Mouse (Mus musculus) E14TG2a.4 (cell line): Measurements from ENCODE around the gene Nxnl2.
A peak's percentile ranks its signal among the peaks of the same experiment; 100 is the strongest.

ENCODE experiments used
- H3K27me3 ChIP-seq: 2 replicates; pipeline ENCODE4 v1.6.1; 2014; ENCODE audit warnings: low read length, control low read depth; ENCODE audit not compliant: insufficient read depth
- H3K36me3 ChIP-seq: 2 replicates; pipeline ENCODE4 v1.6.1; 2014; ENCODE audit warnings: low read length, control low read depth; ENCODE audit not compliant: insufficient read depth
- H3K4me1 ChIP-seq: replicated peaks from 2 replicates; pipeline ENCODE4 v1.6.1; 2014; ENCODE audit warnings: low read depth, low read length, control low read depth
- H3K4me3 ChIP-seq: replicated peaks from 2 replicates; pipeline ENCODE4 v1.5.1; 2014; ENCODE audit warnings: mild to moderate bottlenecking, low read length
- H3K9me3 ChIP-seq: 2 replicates; pipeline ENCODE4 v1.6.1; 2014; ENCODE audit warnings: low read length, control low read depth
- CTCF ChIP-seq: conservative IDR thresholded peaks from 2 replicates; pipeline ENCODE4 v1.5.1; 2014; ENCODE audit warnings: low read length
- NANOG ChIP-seq: IDR thresholded peaks from 2 replicates; pipeline ENCODE4 v1.6.1; 2014; ENCODE audit warnings: borderline replicate concordance, low read length, mixed read lengths
- POU5F1 ChIP-seq: IDR thresholded peaks from 2 replicates; pipeline ENCODE4 v1.6.1; 2014; ENCODE audit warnings: low read length, borderline replicate concordance

Nxnl2 gene

DNA sequence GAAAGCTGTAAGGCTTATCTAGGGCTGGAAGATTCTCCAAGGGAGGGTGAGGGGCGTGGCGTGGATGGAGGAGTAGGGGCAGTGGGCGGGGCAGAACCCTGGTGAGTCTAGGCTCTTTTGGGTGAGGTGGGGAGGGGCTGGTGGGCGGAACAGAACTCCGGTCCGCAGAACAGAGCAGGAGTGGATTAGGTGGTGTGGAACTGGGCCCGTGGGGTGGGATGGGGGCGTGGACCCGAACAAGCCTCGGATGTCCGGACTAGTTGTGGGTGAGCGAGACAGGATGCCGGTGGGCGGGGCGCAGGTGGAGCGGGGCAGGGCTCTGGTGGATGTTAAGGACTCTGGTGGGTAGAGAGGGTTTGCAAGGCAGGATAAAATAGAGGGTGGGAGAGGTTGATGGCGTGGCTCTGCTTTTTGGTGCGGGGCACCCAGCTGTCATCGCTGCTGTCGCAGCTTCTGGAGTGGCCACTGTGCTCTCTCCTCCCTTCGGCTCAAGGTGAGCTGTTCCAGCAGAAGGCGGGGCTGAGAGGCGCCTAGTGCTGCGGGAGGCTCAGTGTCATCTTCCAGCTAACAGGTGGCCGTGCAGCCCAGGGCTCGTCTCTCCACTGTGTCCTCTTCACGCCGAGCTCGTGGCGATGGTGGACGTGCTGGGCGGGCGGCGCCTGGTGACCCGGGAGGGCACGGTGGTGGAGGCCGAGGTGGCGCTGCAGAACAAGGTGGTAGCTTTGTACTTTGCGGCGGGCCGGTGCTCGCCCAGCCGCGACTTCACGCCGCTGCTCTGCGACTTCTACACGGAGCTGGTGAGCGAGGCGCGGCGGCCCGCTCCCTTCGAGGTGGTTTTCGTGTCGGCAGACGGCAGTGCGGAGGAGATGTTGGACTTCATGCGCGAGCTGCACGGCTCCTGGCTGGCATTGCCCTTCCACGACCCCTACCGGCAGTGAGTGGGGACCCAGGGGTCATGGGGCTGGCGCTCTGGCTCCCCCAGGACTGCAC, at the start of gene Nxnl2:
Gene Nxnl2 (plus strand): TSS at position 332 of the 990 bp plus-strand sequence.
- Histone ChIP-seq H3K9me3 (no peaks in the 10 kb centered on the region), H3K36me3 (no peaks in the 10 kb centered on the region), H3K27me3 (peaks cover 55% of the 10 kb centered on the region), H3K4me3 (peak within 1 kb of the TSS; percentile 82), H3K4me1 (peaks cover 49% of the 10 kb centered on the region)
- TF ChIP-seq POU5F1 (no peak), NANOG (no peak), CTCF (peak; percentile 19; the same call in 1 of the 2 replicates)

DNA sequence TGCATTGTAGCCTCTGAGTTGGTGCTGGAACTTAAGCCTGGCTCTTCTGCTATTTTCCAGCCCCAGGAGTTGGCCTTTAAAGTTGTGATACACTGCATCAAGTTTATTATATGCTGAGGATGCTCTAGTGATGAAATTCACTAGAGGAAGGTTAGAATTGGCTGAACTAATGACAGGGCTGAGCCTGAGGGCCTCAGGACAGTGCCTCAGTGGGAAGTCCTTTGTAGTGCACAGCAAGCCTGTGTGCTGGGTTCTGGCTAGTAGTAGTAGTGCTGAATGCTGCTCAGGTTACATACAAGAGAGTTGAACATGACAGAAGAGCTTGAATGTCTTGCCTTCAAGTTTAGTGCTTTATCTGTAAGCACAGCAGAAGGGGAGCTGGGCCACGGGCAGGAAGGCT, 48.9 kb upstream of the Nxnl2 start:
- TF ChIP-seq NANOG: peak; percentile 48; the same call in 1 of the 2 replicates
- no peak for TF ChIP-seq POU5F1
- no peaks in the 10 kb centered on the region for H3K27me3 ChIP-seq
- H3K36me3 ChIP-seq: peaks cover 38% of the 10 kb centered on the region
- H3K4me1 ChIP-seq: peaks cover 99% of the 10 kb centered on the region
- no peaks in the 10 kb centered on the region for H3K9me3 ChIP-seq
- H3K4me3 ChIP-seq: peak overlapping the region; percentile 71

DNA sequence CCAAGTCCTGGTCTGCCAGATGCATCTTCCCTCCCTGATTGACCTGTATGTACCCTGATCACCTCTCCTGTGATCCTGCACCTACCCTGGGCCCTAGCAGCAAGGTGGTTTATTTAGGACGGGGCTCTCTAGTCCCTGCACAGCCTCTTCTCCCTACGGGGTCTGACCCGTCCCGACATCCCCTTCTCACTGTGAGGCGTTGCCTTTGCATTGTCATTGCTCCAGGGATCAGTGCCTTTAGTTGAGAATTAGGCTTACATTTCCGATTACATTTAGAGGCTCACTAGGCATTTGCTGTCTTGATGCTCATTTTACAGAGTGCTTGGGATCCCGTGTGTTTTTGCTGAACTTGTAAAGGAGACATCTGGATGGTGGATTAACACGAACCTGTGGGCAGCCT, 48.1 kb upstream of the Nxnl2 start:
- Histone ChIP-seq H3K4me1 (peaks cover 99% of the 10 kb centered on the region), H3K36me3 (peaks cover 42% of the 10 kb centered on the region), H3K27me3 (no peaks in the 10 kb centered on the region), H3K9me3 (no peaks in the 10 kb centered on the region), H3K4me3 (peak overlapping the region; percentile 71)
- no peak for TF ChIP-seq POU5F1
- no peak for TF ChIP-seq NANOG
- no peak for TF ChIP-seq CTCF

DNA sequence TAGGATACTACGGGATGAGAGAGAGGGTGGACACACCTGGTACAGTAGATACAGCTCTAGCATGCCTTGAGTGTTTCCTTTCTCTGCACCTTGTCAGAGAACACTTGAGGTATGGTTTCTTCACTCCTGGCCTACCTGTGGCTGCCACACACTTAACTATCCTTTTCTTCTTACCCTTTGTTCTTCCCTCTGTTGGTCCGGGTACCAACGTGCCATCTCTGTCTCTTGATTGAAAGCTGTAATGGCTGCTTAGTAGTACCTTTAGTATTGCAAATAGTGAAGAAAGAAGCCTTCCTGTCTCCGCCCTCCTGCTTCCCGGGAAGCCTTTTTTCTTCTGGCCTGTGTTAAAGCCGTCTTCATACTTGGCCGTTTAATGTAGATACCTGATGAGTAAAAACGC, 45.5 kb upstream of the Nxnl2 start:
- H3K9me3 ChIP-seq: no peaks in the 10 kb centered on the region
- TF ChIP-seq POU5F1 (no peak), NANOG (peak; percentile 83), CTCF (no peak)
- peak overlapping the region; percentile 71 for H3K4me3 ChIP-seq
- H3K36me3 ChIP-seq: peaks cover 62% of the 10 kb centered on the region
- H3K4me1 ChIP-seq: peaks cover 99% of the 10 kb centered on the region
- H3K27me3 ChIP-seq: no peaks in the 10 kb centered on the region

DNA sequence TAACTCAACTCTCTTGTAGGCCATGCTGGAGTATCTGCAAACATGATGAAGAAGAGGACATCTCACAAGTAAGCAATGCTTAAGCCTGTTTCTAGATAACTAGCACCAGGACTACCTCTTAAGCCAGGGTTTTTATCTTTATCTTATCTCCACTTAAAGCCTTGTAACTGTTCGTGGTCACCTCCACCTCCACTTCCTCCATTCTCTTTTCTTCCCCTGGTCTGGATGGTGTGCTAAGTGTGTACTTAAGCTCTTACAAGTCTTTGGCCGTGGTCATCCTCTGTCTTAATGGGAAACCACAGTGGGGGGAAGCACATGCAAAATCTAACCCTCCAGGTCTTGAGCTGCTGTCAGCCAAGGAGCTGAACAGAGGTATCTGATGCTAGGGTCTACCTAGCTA, 42.9 kb upstream of the Nxnl2 start:
- Histone ChIP-seq H3K27me3 (no peaks in the 10 kb centered on the region), H3K9me3 (no peaks in the 10 kb centered on the region), H3K4me1 (peaks cover 99% of the 10 kb centered on the region), H3K36me3 (peaks cover 82% of the 10 kb centered on the region), H3K4me3 (peak overlapping the region; percentile 39; the same call in 1 of the 2 replicates)
- TF ChIP-seq NANOG (no peak), POU5F1 (no peak), CTCF (no peak)

DNA sequence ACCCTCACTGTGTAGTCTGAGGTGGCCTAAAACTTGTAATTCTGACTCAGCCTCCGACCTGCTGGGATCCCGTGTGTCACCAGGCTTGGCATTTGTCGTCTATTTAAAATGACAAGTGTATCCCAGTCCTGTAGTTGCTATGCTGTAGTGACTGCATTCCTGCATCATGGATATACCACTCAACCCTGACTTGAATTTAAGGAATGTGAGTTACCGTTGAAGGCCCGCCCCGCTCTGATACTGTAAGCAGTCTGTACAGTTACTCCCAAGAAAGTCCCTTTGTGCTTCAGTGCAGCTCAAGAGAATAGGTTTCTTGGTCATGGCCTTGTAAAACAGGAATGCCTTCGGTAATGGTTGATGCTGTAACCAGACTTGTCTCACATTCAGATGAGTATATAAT, 42.4 kb upstream of the Nxnl2 start:
- Histone ChIP-seq H3K4me3 (no peak overlapping the region; the same call in 1 of the 2 replicates), H3K27me3 (no peaks in the 10 kb centered on the region), H3K4me1 (peaks cover 99% of the 10 kb centered on the region), H3K9me3 (no peaks in the 10 kb centered on the region), H3K36me3 (peaks cover 82% of the 10 kb centered on the region)
- TF ChIP-seq CTCF (no peak), POU5F1 (no peak), NANOG (no peak)

DNA sequence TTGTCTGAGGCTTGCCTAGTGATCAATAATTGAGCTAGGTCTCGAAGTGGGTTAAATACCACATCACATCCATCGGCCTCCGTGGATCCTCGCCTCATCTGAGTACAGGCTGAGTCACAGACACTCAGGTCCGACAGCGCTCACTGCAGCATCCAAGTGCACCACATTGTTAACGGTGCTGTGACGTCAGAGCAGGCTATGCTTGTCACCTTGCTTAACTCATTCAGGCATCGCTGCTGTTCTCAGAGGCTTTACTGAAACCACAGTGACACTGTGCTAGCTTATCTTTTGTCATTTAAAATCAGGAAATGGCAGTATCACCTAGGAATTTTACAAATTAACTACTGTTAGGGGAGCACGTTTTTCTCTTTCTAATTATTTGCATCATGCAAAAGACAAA, 39.6 kb upstream of the Nxnl2 start:
- Histone ChIP-seq H3K4me3 (no peak overlapping the region), H3K36me3 (peaks cover 88% of the 10 kb centered on the region), H3K9me3 (no peaks in the 10 kb centered on the region), H3K4me1 (peaks cover 100% of the 10 kb centered on the region), H3K27me3 (no peaks in the 10 kb centered on the region)
- TF ChIP-seq NANOG (no peak), POU5F1 (no peak), CTCF (no peak)

DNA sequence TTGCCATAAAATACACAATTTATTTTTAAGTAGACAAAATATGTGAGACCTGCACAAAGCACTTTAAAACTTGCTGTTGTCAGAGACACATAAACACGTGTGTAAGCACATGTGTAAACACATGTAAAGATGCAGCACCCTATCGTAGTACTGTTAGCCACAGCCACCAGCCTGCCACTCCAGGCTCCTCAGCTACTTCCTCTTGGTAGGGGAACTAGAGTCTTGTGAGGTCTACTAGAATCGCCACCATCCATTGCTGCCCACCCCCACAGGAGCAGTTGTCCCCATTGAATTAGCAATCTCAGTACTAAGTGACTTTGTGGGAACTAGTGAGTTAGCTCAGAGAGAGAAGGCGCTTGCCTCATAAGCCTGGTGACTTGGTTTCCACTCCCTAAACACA, 34.5 kb upstream of the Nxnl2 start:
- Histone ChIP-seq H3K4me1 (peaks cover 87% of the 10 kb centered on the region), H3K9me3 (no peaks in the 10 kb centered on the region), H3K4me3 (no peak overlapping the region), H3K27me3 (no peaks in the 10 kb centered on the region), H3K36me3 (peaks cover 87% of the 10 kb centered on the region)
- TF ChIP-seq CTCF (no peak), NANOG (no peak), POU5F1 (no peak)
